Mouse (Mus musculus) heart, postnatal 0 days (tissue): ENCODE results near the gene Fbxo2. TPM values are rescaled to one million over a fixed set of nuclear protein-coding genes. Genes with fewer than 3 reads are reported as not detected.

Source experiments
- ATAC-seq: fragments of 200-750 bp; cut with Nextera tagmentation; 2 replicates; pipeline ENCODE4 v1.8.0; 2017; ENCODE audit warnings: low read depth, moderate number of reproducible peaks, moderate library complexity; ENCODE audit not compliant: insufficient read depth
- DNase-seq: peaks from one replicate; pipeline ENCODE4 v3.0.0-alpha.2; 2016; ENCODE audit warnings: low spot score
- H3K27ac ChIP-seq: fragments of 300-500 bp; sonication (generic); 2 replicates; pipeline ENCODE4 v1.5.1; 2014; ENCODE audit warnings: low read depth, mild to moderate bottlenecking
- H3K27me3 ChIP-seq: fragments of 300-500 bp; sonication (generic); 2 replicates; pipeline ENCODE4 v1.6.1; 2014; ENCODE audit warnings: low read length, mixed read lengths; ENCODE audit not compliant: control insufficient read depth, insufficient read depth
- H3K36me3 ChIP-seq: fragments of 300-500 bp; sonication (generic); replicated peaks from 2 replicates; pipeline ENCODE4 v1.6.1; 2014; ENCODE audit warnings: low read length, mixed read lengths; ENCODE audit not compliant: control insufficient read depth, insufficient read depth
- H3K4me1 ChIP-seq: fragments of 300-500 bp; sonication (generic); 2 replicates; pipeline ENCODE4 v1.6.1; 2014; ENCODE audit warnings: antibody characterized with exemption; ENCODE audit not compliant: control insufficient read depth, insufficient read depth
- H3K4me2 ChIP-seq: fragments of 300-500 bp; sonication (generic); 2 replicates; pipeline ENCODE4 v1.6.1; 2014; ENCODE audit warnings: low read depth, mild to moderate bottlenecking, low read length, moderate library complexity
- H3K4me3 ChIP-seq: fragments of 300-500 bp; sonication (generic); 2 replicates; pipeline ENCODE4 v1.5.1; 2014; ENCODE audit warnings: low read depth, low read length
- H3K9ac ChIP-seq: fragments of 300-500 bp; sonication (generic); replicated peaks from 2 replicates; pipeline ENCODE4 v1.6.1; 2014; ENCODE audit warnings: low read depth, low read length, mixed read lengths
- H3K9me3 ChIP-seq: fragments of 300-500 bp; sonication (generic); replicated peaks from 2 replicates; pipeline ENCODE4 v1.6.1; 2016; ENCODE audit warnings: low read length; ENCODE audit not compliant: control insufficient read depth
- CTCF ChIP-seq: IDR thresholded peaks from 2 replicates; pipeline ENCODE4 v1.5.1; 2016; ENCODE audit warnings: antibody characterized with exemption, control low read depth, low read depth
- EP300 ChIP-seq: IDR thresholded peaks from 2 replicates; pipeline ENCODE4 v1.6.1; 2016; ENCODE audit warnings: antibody characterized with exemption, low read depth
- WGBS: fragments of 180-500 bp; shearing (Covaris S2); extraction: QIAGEN DNeasy Blood & Tissue Kit; methylation state at CpG from one replicate; pipeline ENCODE4 v1.1.7; 2014; 5-methylcytosine and 5-hydroxymethylcytosine counted together
- polyA plus RNA-seq: library from polyadenylated mRNA; unstranded; fragments of >200 nt; fragmentation: Nextera tagmentation; extraction: Ambion mirVana; gene quantifications from 2 replicates; pipeline ENCODE4 v1.2.1, GENCODE M21; 2015
- total RNA-seq: library from RNA; depleted of rRNA; stranded (reverse); fragments of >200 nt; gene quantifications from 2 replicates; pipeline ENCODE4 v1.2.3, GENCODE M21; 2014; ENCODE audit warnings: low replicate concordance

The Fbxo2 gene
- total and polyA plus RNA-seq, 2 experiments from 2014 or later: 0.11 TPM; not detected in 1

DNA sequence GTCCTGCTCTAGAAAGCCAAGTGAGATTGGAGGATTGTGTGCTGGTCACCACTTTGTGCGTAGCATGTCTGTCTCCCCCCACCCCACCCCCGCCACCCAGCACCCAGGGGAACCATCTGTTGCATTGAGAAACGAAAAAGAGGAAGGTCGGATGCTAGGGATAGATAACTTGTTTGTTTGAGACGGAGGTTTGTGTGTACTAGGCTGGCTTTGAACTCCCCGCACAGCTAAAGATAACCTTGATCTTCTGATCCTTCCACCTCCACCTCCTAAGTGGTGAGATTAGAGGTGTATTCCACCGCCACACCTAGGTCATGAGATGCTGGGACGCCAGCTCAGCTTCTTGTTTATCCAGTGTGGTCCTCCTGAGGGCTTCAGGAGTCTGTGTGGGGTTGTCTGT, 25.4 kb upstream of the Fbxo2 start:
- TF ChIP-seq EP300 (no peak), CTCF (no peak)
- Histone ChIP-seq H3K27me3 (peaks cover 51% of the 10 kb centered on the region), H3K27ac (no peak overlapping the region), H3K4me2 (no peak overlapping the region), H3K4me3 (no peak overlapping the region), H3K36me3 (no peaks in the 10 kb centered on the region), H3K9me3 (no peaks in the 10 kb centered on the region), H3K9ac (no peak overlapping the region), H3K4me1 (no peaks in the 10 kb centered on the region)
- no peak for DNase-seq
- ATAC-seq: no peak
- 56% methylated on average over 8 of the region's 8 CpGs for WGBS

DNA sequence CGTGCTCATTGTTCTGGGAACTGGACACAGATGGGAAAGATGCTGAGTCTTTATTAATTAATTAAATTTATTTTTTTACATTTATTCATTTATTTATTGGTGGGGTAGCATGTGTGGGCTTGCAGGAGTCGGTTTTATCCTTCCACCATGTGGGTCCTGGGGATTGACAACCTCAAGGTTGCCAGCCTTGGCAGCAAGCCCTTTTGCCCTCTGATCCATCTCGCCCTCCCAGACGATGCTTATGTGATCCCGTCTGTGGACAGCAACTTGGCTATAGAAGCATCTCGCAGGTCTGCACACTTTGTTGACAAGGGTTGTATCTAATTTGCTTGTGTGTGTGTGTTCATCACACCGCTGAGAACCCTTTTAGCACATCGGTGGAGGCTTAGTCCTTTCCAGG, 22.9 kb upstream of the Fbxo2 start:
- H3K9ac ChIP-seq: no peak overlapping the region
- DNase-seq (no peak), ATAC-seq (no peak)
- H3K9me3 ChIP-seq: no peaks in the 10 kb centered on the region
- H3K36me3 ChIP-seq: no peaks in the 10 kb centered on the region
- H3K4me2 ChIP-seq: no peak overlapping the region
- no peak overlapping the region for H3K4me3 ChIP-seq
- H3K27ac ChIP-seq: no peak overlapping the region
- WGBS: 61% methylated on average over 8 of the region's 8 CpGs
- TF ChIP-seq CTCF: no peak
- no peak for TF ChIP-seq EP300
- H3K4me1 ChIP-seq: no peaks in the 10 kb centered on the region
- H3K27me3 ChIP-seq: peaks cover 26% of the 10 kb centered on the region

DNA sequence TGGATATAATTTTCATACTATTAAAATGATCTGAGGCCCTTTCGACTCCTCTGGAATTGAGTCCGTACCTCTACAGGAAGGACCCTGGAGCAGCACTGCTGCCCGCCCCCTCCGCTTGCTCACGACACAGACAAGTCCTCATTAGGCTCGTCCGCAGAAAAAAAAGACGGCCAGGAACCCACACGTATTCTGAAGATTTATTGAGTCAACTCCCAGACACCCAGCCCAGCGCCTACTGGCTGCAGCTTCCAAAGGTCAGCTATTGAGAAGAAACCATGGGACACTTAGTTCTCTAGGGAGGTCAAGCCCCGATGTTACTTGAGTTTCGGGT, 20.7 kb upstream of the Fbxo2 start:
- H3K36me3 ChIP-seq: 0 out of 2 replicates have a peak, but pooled peaks cover 4% of the 10 kb centered on the region
- TF ChIP-seq CTCF (no peak), EP300 (no peak)
- H3K27me3 ChIP-seq: peaks cover 23% of the 10 kb centered on the region
- 1% methylated on average over 12 of the region's 12 CpGs for WGBS
- peak overlapping the region; percentile 98 for H3K4me2 ChIP-seq
- H3K27ac ChIP-seq: peak overlapping the region; percentile 82; the same call in 1 of the 2 replicates
- H3K4me1 ChIP-seq: no peaks in the 10 kb centered on the region
- peak overlapping the region; percentile 74 for H3K9ac ChIP-seq
- no peaks in the 10 kb centered on the region for H3K9me3 ChIP-seq
- no peak for DNase-seq
- peak overlapping the region; percentile 93 for H3K4me3 ChIP-seq
- ATAC-seq: peak; percentile 10

DNA sequence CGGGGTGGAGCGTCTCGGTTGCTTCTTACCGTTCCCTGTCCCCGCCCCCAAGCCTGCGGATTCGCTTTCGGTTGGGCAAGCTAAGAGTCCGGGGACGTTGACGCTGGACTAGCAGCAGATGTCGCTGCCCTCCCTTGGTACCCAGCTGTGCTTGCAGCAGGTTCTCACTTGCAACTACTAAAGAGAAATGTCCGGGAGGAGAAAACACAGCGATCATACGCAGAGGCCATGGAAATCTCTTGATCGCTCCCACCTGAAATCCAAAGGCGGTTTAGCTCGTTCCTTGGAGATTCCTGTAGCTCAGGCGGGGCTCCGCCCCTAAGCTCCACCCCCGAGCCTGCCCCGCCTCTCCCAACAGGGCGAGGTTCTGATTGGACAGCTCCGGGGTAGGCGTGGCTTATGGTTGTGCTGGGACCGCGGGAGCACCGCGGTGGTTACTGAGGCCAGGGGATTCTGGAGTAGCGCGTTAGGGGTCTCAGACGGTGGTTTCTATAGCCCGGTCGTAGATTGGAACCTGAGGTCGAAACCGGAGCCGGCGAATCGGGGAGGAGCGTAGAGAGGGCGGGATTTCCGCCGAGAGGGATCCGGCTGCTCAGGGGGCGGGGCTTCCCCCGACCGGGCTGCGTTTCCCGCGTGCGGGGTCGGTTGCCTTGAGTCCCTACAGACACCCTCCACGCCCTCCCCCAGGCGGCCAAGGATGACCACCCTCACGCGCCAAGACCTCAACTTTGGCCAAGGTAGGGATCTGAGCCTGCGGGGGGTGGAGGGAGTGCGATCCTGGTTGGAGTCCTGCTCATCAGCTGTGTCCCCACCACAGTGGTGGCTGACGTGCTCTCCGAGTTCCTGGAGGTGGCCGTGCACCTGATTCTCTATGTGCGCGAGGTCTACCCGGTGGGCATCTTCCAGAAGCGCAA, 20.1 kb upstream of the Fbxo2 start:
- H3K9ac ChIP-seq: peak overlapping the region; percentile 74
- peaks cover 21% of the 10 kb centered on the region for H3K27me3 ChIP-seq
- under 1% methylated on average over 64 of the region's 65 CpGs for WGBS
- peak overlapping the region; percentile 82 for H3K27ac ChIP-seq
- TF ChIP-seq CTCF (peak; percentile 61), EP300 (no peak)
- H3K4me3 ChIP-seq: peak overlapping the region; percentile 93
- no peaks in the 10 kb centered on the region for H3K4me1 ChIP-seq
- peaks cover 11% of the 10 kb centered on the region for H3K36me3 ChIP-seq
- peak; percentile 95 for ATAC-seq
- H3K9me3 ChIP-seq: no peaks in the 10 kb centered on the region
- DNase-seq: peak; percentile 96
- H3K4me2 ChIP-seq: peak overlapping the region; percentile 98

DNA sequence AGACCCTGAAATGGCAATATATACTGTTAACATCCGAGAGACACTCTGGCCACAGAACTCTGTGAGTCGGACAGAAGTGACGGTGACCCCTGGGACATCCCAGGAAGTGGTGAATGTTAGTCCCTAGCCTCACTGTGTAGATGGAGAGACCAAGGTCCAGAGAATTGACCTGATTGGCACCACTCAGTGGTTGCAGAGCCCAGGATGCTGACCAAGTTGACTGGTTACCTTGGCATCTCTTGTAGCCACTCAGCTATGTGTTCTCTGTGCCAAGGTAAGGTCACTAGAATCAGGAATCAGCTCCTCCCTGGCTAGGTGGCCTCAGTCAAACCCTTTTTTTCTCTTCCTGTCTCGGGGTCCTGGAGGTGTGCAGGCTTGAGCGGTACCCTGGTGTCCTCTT, 16.7 kb upstream of the Fbxo2 start:
- WGBS: 78% methylated on average over 5 of the region's 5 CpGs
- ATAC-seq: no peak
- no peaks in the 10 kb centered on the region for H3K9me3 ChIP-seq
- peaks cover 2% of the 10 kb centered on the region; the same call in 1 of the 2 replicates for H3K27me3 ChIP-seq
- H3K4me3 ChIP-seq: no peak overlapping the region
- no peaks in the 10 kb centered on the region for H3K4me1 ChIP-seq
- H3K27ac ChIP-seq: no peak overlapping the region
- no peak for DNase-seq
- H3K4me2 ChIP-seq: no peak overlapping the region
- TF ChIP-seq EP300: no peak
- TF ChIP-seq CTCF: no peak
- no peak overlapping the region for H3K9ac ChIP-seq
- H3K36me3 ChIP-seq: peaks cover 29% of the 10 kb centered on the region

DNA sequence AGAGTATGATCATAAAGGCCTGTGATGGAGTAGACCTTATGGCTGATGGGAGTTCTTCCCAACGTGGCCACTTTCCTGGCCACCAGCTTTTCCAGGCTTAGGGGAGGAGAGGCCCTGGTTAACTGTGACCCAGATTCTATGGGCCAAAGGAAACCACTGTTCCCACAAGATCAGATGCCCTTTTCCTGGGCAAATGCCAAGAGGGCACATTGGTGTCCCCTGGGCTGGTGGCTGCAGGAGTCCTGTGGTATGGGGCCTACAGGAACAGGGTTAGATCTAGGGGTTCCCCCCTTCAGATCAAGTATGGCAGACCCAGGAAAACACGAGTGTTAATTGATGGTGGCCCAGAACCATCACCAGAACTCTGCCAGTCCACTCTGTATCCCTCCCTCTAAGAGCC, 12.7 kb upstream of the Fbxo2 start:
- H3K27ac ChIP-seq: no peak overlapping the region
- H3K4me3 ChIP-seq: no peak overlapping the region
- TF ChIP-seq CTCF (no peak), EP300 (no peak)
- 82% methylated on average over 2 of the region's 2 CpGs for WGBS
- H3K4me2 ChIP-seq: no peak overlapping the region
- H3K4me1 ChIP-seq: no peaks in the 10 kb centered on the region
- H3K9ac ChIP-seq: no peak overlapping the region
- no peaks in the 10 kb centered on the region for H3K27me3 ChIP-seq
- DNase-seq: no peak
- H3K36me3 ChIP-seq: peaks cover 29% of the 10 kb centered on the region
- H3K9me3 ChIP-seq: no peaks in the 10 kb centered on the region
- ATAC-seq: no peak
